ENCODE assay signal across 23 mouse cellular contexts in genomic region chr3:32121731-32122130, GRCm38 (mm10).
DNase-seq lines count a peak whose midpoint lies in the region; ATAC-seq and TF ChIP-seq lines count a peak whose summit lies in the region.
"Had no signal": no experiment of that assay in that cellular context is flagged by ENCODE, and none has a peak within 500 bp of the region (broad histone marks: within the 10 kb centered on the region; RNA-seq: fewer than 3 reads in every experiment).

No protein-coding gene starts in this region.

- H3K4me3 ChIP-seq in kidney, embryonic 14.5 days (ENCODE audit: low read length) = no peak overlapping the region
- H3K4me3 ChIP-seq in kidney, postnatal 0 days (replicated peaks; ENCODE audit: low read depth, low read length) = no peak overlapping the region
- H3K4me3 ChIP-seq: embryonic facial prominence, embryonic 10.5 days; embryonic facial prominence, embryonic 13.5 days; erythroblast, embryonic 14.5 days; forebrain, embryonic 12.5 days; forebrain, embryonic 15.5 days; hindbrain, embryonic 12.5 days; hindbrain, embryonic 15.5 days had no signal

- no peak overlapping the region for H3K27ac ChIP-seq in kidney, embryonic 14.5 days (ENCODE audit: low read depth, low read length)
- no peak overlapping the region for H3K27ac ChIP-seq in kidney, postnatal 0 days
- H3K27ac ChIP-seq: embryonic facial prominence, embryonic 10.5 days; embryonic facial prominence, embryonic 13.5 days; forebrain, embryonic 12.5 days; forebrain, embryonic 15.5 days; hindbrain, embryonic 12.5 days; hindbrain, embryonic 15.5 days had no signal

- H3K27me3 ChIP-seq in kidney, embryonic 14.5 days (ENCODE audit: control insufficient read depth, insufficient read depth, low read length) = no peaks in the 10 kb centered on the region
- no peaks in the 10 kb centered on the region for H3K27me3 ChIP-seq in kidney, postnatal 0 days (ENCODE audit: insufficient read depth, low read length)
- H3K27me3 ChIP-seq: CH12.LX; embryonic facial prominence, embryonic 13.5 days; forebrain, embryonic 12.5 days; forebrain, embryonic 15.5 days; hindbrain, embryonic 12.5 days; hindbrain, embryonic 15.5 days had no signal

- 14% methylated on average over 3 of the region's 3 CpGs for WGBS in kidney, embryonic 14.5 days
- WGBS in kidney, postnatal 0 days = 10% methylated on average over 3 of the region's 3 CpGs

- H3K9me3 ChIP-seq in kidney, embryonic 14.5 days (ENCODE audit: control insufficient read depth, low read length) = no peaks in the 10 kb centered on the region
- H3K9me3 ChIP-seq in kidney, postnatal 0 days (replicated peaks; ENCODE audit: low read length) = no peaks in the 10 kb centered on the region
- H3K9me3 ChIP-seq: embryonic facial prominence, embryonic 10.5 days; embryonic facial prominence, embryonic 13.5 days; forebrain, embryonic 12.5 days; forebrain, embryonic 15.5 days; G1E; hindbrain, embryonic 12.5 days; hindbrain, embryonic 15.5 days had no signal

- no peak overlapping the region for H3K4me2 ChIP-seq in kidney, embryonic 14.5 days (replicated peaks; ENCODE audit: low read depth, low read length)
- H3K4me2 ChIP-seq in kidney, postnatal 0 days (ENCODE audit: low read length) = no peak overlapping the region
- H3K4me2 ChIP-seq: embryonic facial prominence, embryonic 13.5 days; forebrain, embryonic 12.5 days; forebrain, embryonic 15.5 days; heart, embryonic 11.5 days; hindbrain, embryonic 12.5 days; hindbrain, embryonic 15.5 days had no signal

- no peaks in the 10 kb centered on the region for H3K4me1 ChIP-seq in kidney, embryonic 14.5 days (ENCODE audit: control insufficient read depth, insufficient read depth, low read length)
- H3K4me1 ChIP-seq in kidney, postnatal 0 days (replicated peaks; ENCODE audit: insufficient read depth, low read length) = no peaks in the 10 kb centered on the region
- H3K4me1 ChIP-seq: embryonic facial prominence, embryonic 13.5 days; forebrain, embryonic 12.5 days; forebrain, embryonic 15.5 days; hindbrain, embryonic 12.5 days; hindbrain, embryonic 15.5 days had no signal

- TF ChIP-seq CTCF in kidney, postnatal 0 days (IDR thresholded peaks at IDR 0.05; ENCODE audit: low read depth) = no peak

- no peak overlapping the region for H3K9ac ChIP-seq in kidney, embryonic 14.5 days (ENCODE audit: low read depth, low read length)
- H3K9ac ChIP-seq in kidney, postnatal 0 days (ENCODE audit: low read depth, low read length) = no peak overlapping the region
- H3K9ac ChIP-seq: embryonic facial prominence, embryonic 13.5 days; forebrain, embryonic 12.5 days; forebrain, embryonic 15.5 days; hindbrain, embryonic 12.5 days; hindbrain, embryonic 15.5 days had no signal

- DNase-seq in kidney, postnatal 4 days = no peak
- peak; percentile 50 for DNase-seq in kidney, postnatal 0 days (ENCODE audit: low spot score)
- no peak for DNase-seq in kidney, adult 18-20 months
- DNase-seq in mesoderm, embryonic 11.5 days (ENCODE audit: low read depth, low spot score) = peak; percentile 31
- DNase-seq in yolk sac, embryonic 10.5 days (ENCODE audit: low spot score) = no peak
- DNase-seq: adrenal gland, postnatal 10 days; adrenal gland, postnatal 36 days; B cell, adult 2 months; cerebellum, adult 18-20 months; cerebellum, adult 9-10 months; gastrocnemius, postnatal 25 days had no signal

- ATAC-seq in kidney, embryonic 14.5 days (ENCODE audit: low FRiP score, low TSS enrichment) = peak; percentile 84
- ATAC-seq in kidney, postnatal 0 days (replicated peaks; ENCODE audit: low FRiP score, low read depth) = peak; percentile 40; the same call in 1 of the 2 replicates
- ATAC-seq: forebrain, embryonic 15.5 days; Patski had no signal

- no peaks in the 10 kb centered on the region for H3K36me3 ChIP-seq in kidney, embryonic 14.5 days (ENCODE audit: control insufficient read depth, insufficient read depth, low read length)
- no peaks in the 10 kb centered on the region for H3K36me3 ChIP-seq in kidney, postnatal 0 days (ENCODE audit: insufficient read depth, low read length)
- H3K36me3 ChIP-seq: embryonic facial prominence, embryonic 10.5 days; embryonic facial prominence, embryonic 13.5 days; forebrain, embryonic 12.5 days; forebrain, embryonic 15.5 days; G1E; hindbrain, embryonic 12.5 days; hindbrain, embryonic 15.5 days had no signal

Comparison
In these comparisons a context has a peak if more than half of its experiments do, and no peak if none do; other contexts are left out.
1. DNase-seq: peak in kidney, postnatal 0 days (single experiment) and mesoderm, embryonic 11.5 days (single experiment); none in kidney, postnatal 4 days (0 of 2), kidney, adult 18-20 months (single experiment) and yolk sac, embryonic 10.5 days (single experiment).